22 mouse cellular contexts compared by ENCODE assay signal in genomic region chr11:107524966-107525365, GRCm38 (mm10). TPM values are rescaled to one million over a fixed set of nuclear protein-coding genes. Genes with fewer than 3 reads are reported as not detected.
DNase-seq lines count a peak whose midpoint lies in the region; ATAC-seq and TF ChIP-seq lines count a peak whose summit lies in the region.
"Had no signal": no experiment of that assay in that cellular context is flagged by ENCODE, and none has a peak within 500 bp of the region (broad histone marks: within the 10 kb centered on the region; RNA-seq: fewer than 3 reads in every experiment).

No protein-coding gene starts in this region.

- TF ChIP-seq POLR2A in ES-Bruce4 (IDR thresholded peaks at IDR 0.05; ENCODE audit: insufficient read depth, low read length), result no peak

- WGBS in intestine, embryonic 16.5 days, result 81% methylated on average over 1 of the region's 1 CpGs

- H3K4me2 ChIP-seq in intestine, embryonic 16.5 days (ENCODE audit: low read depth, low read length), result no peak overlapping the region
- H3K4me2 ChIP-seq: forebrain, embryonic 13.5 days; heart, embryonic 11.5 days; hindbrain, embryonic 12.5 days; hindbrain, embryonic 15.5 days had no signal

- no peaks in the 10 kb centered on the region for H3K27me3 ChIP-seq in ES-Bruce4 (ENCODE audit: control insufficient read depth, insufficient read depth, low read length, poor library complexity, severe bottlenecking)
- no peaks in the 10 kb centered on the region for H3K27me3 ChIP-seq in intestine, embryonic 16.5 days (replicated peaks; ENCODE audit: control insufficient read depth, insufficient read depth, low read length)
- H3K27me3 ChIP-seq: forebrain, embryonic 13.5 days; hindbrain, embryonic 12.5 days; hindbrain, embryonic 15.5 days had no signal

- no peak overlapping the region for H3K9ac ChIP-seq in ES-Bruce4 (ENCODE audit: low read depth, poor library complexity, severe bottlenecking)
- no peak overlapping the region for H3K9ac ChIP-seq in intestine, embryonic 16.5 days (ENCODE audit: low read depth, low read length)
- H3K9ac ChIP-seq: forebrain, embryonic 13.5 days; hindbrain, embryonic 12.5 days; hindbrain, embryonic 15.5 days had no signal

- H3K27ac ChIP-seq in ES-Bruce4 (ENCODE audit: insufficient read depth, low read length), result peak overlapping the region; percentile 77
- H3K27ac ChIP-seq in intestine, embryonic 16.5 days (ENCODE audit: low read length), result no peak overlapping the region
- H3K27ac ChIP-seq: forebrain, embryonic 10.5 days; forebrain, embryonic 13.5 days; gastrocnemius, adult 2 months; hindbrain, embryonic 12.5 days; hindbrain, embryonic 15.5 days had no signal

- H3K9me3 ChIP-seq in ES-Bruce4 (replicated peaks; ENCODE audit: control insufficient read depth, insufficient read depth, low read length, poor library complexity, severe bottlenecking), result no peaks in the 10 kb centered on the region
- no peaks in the 10 kb centered on the region for H3K9me3 ChIP-seq in intestine, embryonic 16.5 days (ENCODE audit: control insufficient read depth, low read length)
- H3K9me3 ChIP-seq: forebrain, embryonic 10.5 days; forebrain, embryonic 13.5 days; G1E; hindbrain, embryonic 12.5 days; hindbrain, embryonic 15.5 days had no signal

- TF ChIP-seq EP300 in ES-Bruce4 (IDR thresholded peaks at IDR 0.05; ENCODE audit: insufficient read depth, low read depth, low read length), result no peak

- no peak overlapping the region for H3K4me3 ChIP-seq in ES-Bruce4 (ENCODE audit: low read depth, low read length)
- H3K4me3 ChIP-seq in intestine, embryonic 16.5 days (ENCODE audit: low read length), result no peak overlapping the region
- H3K4me3 ChIP-seq: forebrain, embryonic 10.5 days; forebrain, embryonic 13.5 days; gastrocnemius, adult 2 months; hindbrain, embryonic 12.5 days; hindbrain, embryonic 15.5 days had no signal

- TF ChIP-seq CTCF in ES-Bruce4 (IDR thresholded peaks at IDR 0.05; ENCODE audit: low read depth, low read length), result no peak

- peaks cover 8% of the 10 kb centered on the region for H3K4me1 ChIP-seq in ES-Bruce4 (ENCODE audit: control insufficient read depth, insufficient read depth, low read length)
- no peaks in the 10 kb centered on the region for H3K4me1 ChIP-seq in intestine, embryonic 16.5 days (ENCODE audit: control insufficient read depth, insufficient read depth, low read length)
- H3K4me1 ChIP-seq: forebrain, embryonic 13.5 days; hindbrain, embryonic 12.5 days; hindbrain, embryonic 15.5 days had no signal

- ATAC-seq in intestine, embryonic 16.5 days, result no peak
- ATAC-seq in megakaryocyte progenitor cell, adult 5-6 weeks (replicated peaks; ENCODE audit: poor library complexity), result no peak
- ATAC-seq: activated CD4-positive, CD25-positive, alpha-beta regulatory T cell, adult 4 months; forebrain, embryonic 13.5 days; forebrain, embryonic 16.5 days had no signal

- no peaks in the 10 kb centered on the region for H3K36me3 ChIP-seq in ES-Bruce4 (ENCODE audit: control insufficient read depth, insufficient read depth, low read length, poor library complexity, severe bottlenecking)
- no peaks in the 10 kb centered on the region for H3K36me3 ChIP-seq in intestine, embryonic 16.5 days (ENCODE audit: control insufficient read depth, insufficient read depth, low read length)
- H3K36me3 ChIP-seq: forebrain, embryonic 10.5 days; G1E; hindbrain, embryonic 12.5 days; hindbrain, embryonic 15.5 days had no signal

- DNase-seq in thymus, postnatal 0 days (ENCODE audit: low spot score), result peak; percentile 46
- DNase-seq in thymus, postnatal 25 days, result peak; percentile 39
- DNase-seq in yolk sac, embryonic 10.5 days (ENCODE audit: low spot score), result no peak
- DNase-seq: adrenal gland, adult 8-10 months; adrenal gland, postnatal 25 days; cerebellum, adult 18-20 months; cerebellum, adult 9-10 months; cerebellum, postnatal 14 days; gastrocnemius, adult 2 months; gastrocnemius, postnatal 14 days; heart, adult 11 months had no signal

RNA-seq across cellular contexts. Expression of gene Helz, which starts 22.8 kb away (rescaled TPM):
- polyA plus RNA-seq in ES-Bruce4 (2011; ENCODE audit: insufficient read depth, insufficient read length, low read depth, missing spikeins), result 75.1 and 75.2 TPM in 2 replicates
- polyA plus RNA-seq in thymus, postnatal 0 days (2015; fragmentation: Nextera tagmentation; extraction: Ambion mirVana), result 20.5 and 24.1 TPM in 2 replicates
- 12.8 and 13.5 TPM in 2 replicates for polyA plus RNA-seq in intestine, embryonic 16.5 days (2015; fragmentation: Nextera tagmentation; extraction: Ambion mirVana)
- 25.4 and 27.1 TPM in 2 replicates for total RNA-seq in megakaryocyte progenitor cell, adult 5-6 weeks (2015)
- total RNA-seq in megakaryocyte progenitor cell, adult 5-6 weeks (2017), result 17.6 and 27.3 TPM in 2 replicates

RNA-seq across cellular contexts. Expression of gene Psmd12, which starts 45.7 kb away (rescaled TPM):
- 155 and 167 TPM in 2 replicates for polyA plus RNA-seq in ES-Bruce4 (2011; ENCODE audit: insufficient read depth, insufficient read length, low read depth, missing spikeins)
- polyA plus RNA-seq in thymus, postnatal 0 days (2015; fragmentation: Nextera tagmentation; extraction: Ambion mirVana), result 184 and 190 TPM in 2 replicates
- polyA plus RNA-seq in intestine, embryonic 16.5 days (2015; fragmentation: Nextera tagmentation; extraction: Ambion mirVana), result 144 and 154 TPM in 2 replicates
- 84.3 and 95.9 TPM in 2 replicates for total RNA-seq in megakaryocyte progenitor cell, adult 5-6 weeks (2015)
- 133 and 162 TPM in 2 replicates for total RNA-seq in megakaryocyte progenitor cell, adult 5-6 weeks (2017)

RNA-seq across cellular contexts. Expression of gene Pitpnc1, which starts 54.5 kb away (rescaled TPM):
- 25.4 and 27.1 TPM in 2 replicates for polyA plus RNA-seq in ES-Bruce4 (2011; ENCODE audit: insufficient read depth, insufficient read length, low read depth, missing spikeins)
- polyA plus RNA-seq in thymus, postnatal 0 days (2015; fragmentation: Nextera tagmentation; extraction: Ambion mirVana), result 13.5 and 15.1 TPM in 2 replicates
- polyA plus RNA-seq in intestine, embryonic 16.5 days (2015; fragmentation: Nextera tagmentation; extraction: Ambion mirVana), result 9.1 and 10.6 TPM in 2 replicates
- 26.3 and 33.4 TPM in 2 replicates for total RNA-seq in megakaryocyte progenitor cell, adult 5-6 weeks (2015)
- 10.0 and 20.8 TPM in 2 replicates for total RNA-seq in megakaryocyte progenitor cell, adult 5-6 weeks (2017)
